Mouse (Mus musculus) activated CD4-positive, CD25-positive, alpha-beta regulatory T cell (primary cell): ENCODE results near the gene Gm10715. TPM values are rescaled to one million over a fixed set of nuclear protein-coding genes. Genes with fewer than 3 reads are reported as not detected.

ENCODE experiments used
- polyA plus RNA-seq, 2 experiments: library from polyadenylated mRNA; unstranded; fragments of 100-300 nt; shearing (Covaris generic); gene quantifications; one replicate each; pipeline ENCODE4 v1.2.1; 2017

Gene Gm10715
- not detected for polyA plus RNA-seq

DNA sequence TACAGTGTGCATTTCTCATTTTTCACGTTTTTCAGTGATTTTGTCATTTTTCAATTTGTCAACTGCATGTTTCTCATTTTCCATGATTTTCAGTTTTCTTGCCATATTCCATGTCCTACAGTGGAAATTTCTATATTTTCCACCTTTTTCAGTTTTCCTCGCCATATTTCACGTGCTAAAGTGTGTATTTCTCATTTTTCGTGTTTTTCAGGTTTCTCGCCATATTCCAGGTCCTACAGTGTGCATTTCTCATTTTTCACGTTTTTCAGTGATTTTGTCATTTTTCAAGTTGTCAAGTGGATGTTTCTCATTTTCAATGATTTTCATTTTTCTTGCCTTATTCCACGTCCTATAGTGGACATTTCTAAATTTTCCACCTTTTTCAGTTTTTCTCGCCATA, at the start of gene Gm10715:
Gene Gm10715 (plus strand): TSS at position 301 of the 400 bp plus-strand sequence.

DNA sequence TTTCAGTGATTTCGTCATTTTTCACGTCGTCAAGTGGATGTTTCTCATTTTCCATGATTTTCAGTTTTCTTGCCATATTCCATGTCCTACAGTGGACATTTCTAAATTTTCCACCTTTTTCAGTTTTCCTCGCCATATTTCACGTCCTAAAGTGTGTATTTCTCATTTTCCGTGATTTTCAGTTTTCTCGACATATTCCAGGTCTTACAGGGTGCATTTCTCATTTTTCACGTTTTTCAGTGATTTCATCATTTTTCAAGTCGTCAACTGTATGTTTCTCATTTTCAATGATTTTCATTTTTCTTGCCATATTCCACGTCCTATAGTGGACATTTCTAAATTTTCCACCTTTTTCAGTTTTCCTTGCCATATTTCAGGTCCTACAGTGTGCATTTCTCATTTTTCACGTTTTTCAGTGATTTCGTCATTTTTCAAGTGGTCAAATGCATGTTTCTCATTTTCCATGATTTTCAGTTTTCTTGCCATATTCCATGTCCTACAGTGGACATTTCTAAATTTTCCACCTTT, 36.2 kb upstream of the Gm10715 start, which contains the start of gene Gm10722:
Gene Gm10722 (plus strand): TSS at position 478 of the 528 bp plus-strand sequence.

DNA sequence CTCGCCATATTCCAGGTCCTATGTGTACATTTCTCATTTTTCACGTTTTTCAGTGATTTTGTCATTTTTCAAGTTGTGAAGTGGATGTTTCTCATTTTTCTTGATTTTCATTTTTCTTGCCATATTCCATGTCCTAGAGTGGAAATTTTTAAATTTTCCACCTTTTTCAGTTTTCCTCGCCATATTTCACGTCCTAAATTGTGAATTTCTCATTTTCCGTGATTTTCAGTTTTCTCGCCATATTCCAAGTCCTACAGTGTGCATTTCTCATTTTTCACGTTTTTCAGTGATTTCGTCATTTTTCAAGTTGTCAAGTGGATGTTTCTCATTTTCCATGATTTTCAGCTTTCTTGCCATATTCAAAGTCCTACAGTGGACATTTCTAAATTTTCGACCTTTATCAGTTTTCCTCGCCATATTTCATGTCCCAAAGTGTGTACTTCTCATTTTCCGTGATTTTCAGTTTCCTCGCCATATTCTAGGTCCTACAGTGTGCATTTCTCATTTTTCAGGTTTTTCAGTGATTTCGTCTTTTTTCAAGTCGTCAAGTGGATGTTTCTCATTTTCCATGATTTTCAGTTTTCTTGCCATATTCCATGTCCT, 33.8 kb upstream of the Gm10715 start, which contains the start of gene Gm11168:
Gene Gm11168 (plus strand): TSS at position 553 of the 603 bp plus-strand sequence.

DNA sequence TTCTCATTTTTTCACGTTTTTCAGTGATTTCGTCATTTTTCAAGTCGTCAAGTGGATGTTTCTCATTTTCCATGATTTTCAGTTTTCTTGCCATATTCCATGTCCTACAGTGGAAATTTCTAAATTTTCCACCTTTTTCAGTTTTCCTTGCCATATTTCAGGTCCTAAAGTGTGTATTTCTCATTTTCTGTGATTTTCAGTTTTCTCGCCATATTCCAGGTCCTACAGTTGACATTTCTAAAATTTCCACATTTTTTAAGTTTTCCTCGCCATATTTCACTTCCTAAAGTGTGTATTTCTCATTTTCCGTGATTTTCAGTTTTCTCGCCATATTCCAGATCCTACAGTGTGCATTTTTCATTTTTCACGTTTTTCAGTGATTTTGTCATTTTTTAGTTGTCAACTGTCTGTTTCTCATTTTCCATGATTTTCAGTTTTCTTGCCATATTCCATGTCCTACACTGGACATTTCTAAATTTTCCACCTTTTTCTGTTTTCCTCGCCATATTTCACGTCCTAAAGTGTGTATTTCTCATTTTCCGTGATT, 23.9 kb upstream of the Gm10715 start, which contains the start of gene Gm10721:
Gene Gm10721 (plus strand): TSS at position 408 of the 547 bp plus-strand sequence.

DNA sequence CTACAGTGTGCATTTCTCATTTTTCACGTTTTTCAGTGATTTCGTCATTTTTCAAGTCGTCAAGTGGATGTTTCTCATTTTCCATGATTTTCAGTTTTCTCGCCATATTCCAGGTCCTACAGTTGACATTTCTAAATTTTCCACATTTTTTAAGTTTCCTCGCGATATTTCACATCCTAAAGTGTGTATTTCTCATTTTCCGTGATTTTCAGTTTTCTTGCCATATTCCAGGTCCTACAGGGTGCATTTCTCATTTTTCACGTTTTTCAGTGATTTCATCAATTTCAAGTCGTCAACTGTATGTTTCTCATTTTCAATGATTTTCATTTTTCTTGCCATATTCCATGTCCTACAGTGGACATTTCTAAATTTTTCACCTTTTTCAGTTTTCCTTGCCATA, 21.3 kb upstream of the Gm10715 start, which contains the start of gene Gm10720:
Gene Gm10720 (plus strand): TSS at position 301 of the 400 bp plus-strand sequence.

DNA sequence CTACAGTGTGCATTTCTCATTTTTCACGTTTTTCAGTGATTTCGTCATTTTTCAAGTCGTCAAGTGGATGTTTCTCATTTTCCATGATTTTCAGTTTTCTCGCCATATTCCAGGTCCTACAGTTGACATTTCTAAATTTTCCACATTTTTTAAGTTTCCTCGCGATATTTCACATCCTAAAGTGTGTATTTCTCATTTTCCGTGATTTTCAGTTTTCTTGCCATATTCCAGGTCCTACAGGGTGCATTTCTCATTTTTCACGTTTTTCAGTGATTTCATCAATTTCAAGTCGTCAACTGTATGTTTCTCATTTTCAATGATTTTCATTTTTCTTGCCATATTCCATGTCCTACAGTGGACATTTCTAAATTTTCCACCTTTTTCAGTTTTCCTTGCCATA, 19.6 kb upstream of the Gm10715 start, which contains the start of gene Gm10719:
Gene Gm10719 (plus strand): TSS at position 301 of the 400 bp plus-strand sequence.

DNA sequence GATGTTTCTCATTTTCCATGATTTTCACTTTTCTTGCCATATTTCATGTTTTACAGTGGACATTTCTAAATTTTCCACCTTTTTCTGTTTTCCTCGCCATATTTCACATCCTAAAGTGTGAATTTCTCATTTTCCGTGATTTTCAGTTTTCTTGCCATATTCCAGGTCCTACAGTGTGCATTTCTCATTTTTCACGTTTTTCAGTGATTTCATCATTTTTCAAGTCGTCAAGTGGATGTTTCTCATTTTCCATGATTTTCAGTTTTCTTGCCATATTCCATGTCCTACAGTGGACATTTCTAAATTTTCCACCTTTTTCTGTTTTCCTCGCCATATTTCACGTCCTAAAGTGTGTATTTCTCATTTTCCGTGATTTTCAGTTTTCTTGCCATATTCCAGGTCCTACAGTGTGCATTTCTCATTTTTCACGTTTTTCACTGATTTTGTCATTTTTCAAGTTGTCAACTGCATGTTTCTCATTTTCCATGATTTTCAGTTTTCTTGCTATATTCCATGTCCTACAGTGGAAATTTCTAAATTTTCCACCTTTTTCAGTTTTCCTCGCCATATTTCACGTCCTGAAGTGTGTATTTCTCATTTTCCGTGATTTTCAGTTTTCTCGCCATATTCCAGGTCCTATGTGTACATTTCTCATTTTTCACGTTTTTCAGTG, 13.2 kb upstream of the Gm10715 start, which contains the start of gene Gm10718:
Gene Gm10718 (plus strand): TSS at position 236 of the 673 bp plus-strand sequence.

DNA sequence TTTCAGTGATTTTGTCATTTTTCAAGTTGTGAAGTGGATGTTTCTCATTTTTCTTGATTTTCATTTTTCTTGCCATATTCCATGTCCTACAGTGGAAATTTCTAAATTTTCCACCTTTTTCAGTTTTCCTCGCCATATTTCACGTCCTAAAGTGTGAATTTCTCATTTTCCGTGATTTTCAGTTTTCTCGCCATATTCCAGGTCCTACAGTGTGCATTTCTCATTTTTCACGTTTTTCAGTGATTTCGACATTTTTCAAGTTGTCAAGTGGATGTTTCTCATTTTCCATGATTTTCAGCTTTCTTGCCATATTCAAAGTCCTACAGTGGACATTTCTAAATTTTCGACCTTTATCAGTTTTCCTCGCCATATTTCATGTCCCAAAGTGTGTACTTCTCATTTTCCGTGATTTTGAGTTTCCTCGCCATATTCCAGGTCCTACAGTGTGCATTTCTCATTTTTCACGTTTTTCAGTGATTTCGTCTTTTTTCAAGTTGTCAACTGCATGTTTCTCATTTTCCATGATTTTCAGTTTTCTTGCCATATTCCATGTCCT, 11.7 kb upstream of the Gm10715 start, which contains the start of gene Gm10717:
Gene Gm10717 (plus strand): TSS at position 506 of the 556 bp plus-strand sequence.

DNA sequence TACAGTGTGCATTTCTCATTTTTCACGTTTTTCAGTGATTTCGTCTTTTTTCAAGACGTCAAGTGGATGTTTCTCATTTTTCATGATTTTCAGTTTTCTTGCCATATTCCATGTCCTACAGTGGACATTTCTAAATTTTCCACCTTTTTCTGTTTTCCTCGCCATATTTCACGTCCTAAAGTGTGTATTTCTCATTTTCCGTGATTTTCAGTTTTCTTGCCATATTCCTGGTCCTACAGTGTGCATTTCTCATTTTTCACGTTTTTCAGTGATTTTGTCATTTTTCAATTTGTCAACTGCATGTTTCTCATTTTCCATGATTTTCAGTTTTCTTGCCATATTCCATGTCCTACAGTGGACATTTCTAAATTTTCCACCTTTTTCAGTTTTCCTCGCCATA, 2.4 kb upstream of the Gm10715 start, which contains the start of gene Gm17535:
Gene Gm17535 (plus strand): TSS at position 301 of the 400 bp plus-strand sequence.

Other genes starting within 250 kb of the Gm10715 start
- 1 to 10 TPM; 1.4 to 3.3 TPM for gene Gm10722, start 36.0 kb upstream of the Gm10715 start, polyA plus RNA-seq
- gene Gm11168, start 33.5 kb upstream of the Gm10715 start, polyA plus RNA-seq: 1 to 10 TPM; 1.6 to 8.1 TPM
- gene Gm10721, start 23.7 kb upstream of the Gm10715 start, polyA plus RNA-seq: under 1 TPM; 0.61 to 0.81 TPM
- 1 to 10 TPM in 1 of 2 experiments, not detected in 1; 2.2 TPM for gene Gm10720, start 21.2 kb upstream of the Gm10715 start, polyA plus RNA-seq
- gene Gm10719, start 19.5 kb upstream of the Gm10715 start, polyA plus RNA-seq: 1 to 10 TPM; 3.3 to 7.2 TPM
- 1 to 10 TPM in 1 of 2 experiments, under 1 TPM in 1; 0.87 to 6.3 TPM for gene Gm10718, start 13.3 kb upstream of the Gm10715 start, polyA plus RNA-seq
- gene Gm10717, start 11.5 kb upstream of the Gm10715 start, polyA plus RNA-seq: 10 to 100 TPM in 1 of 2 experiments, 1 to 10 TPM in 1; 7.4 to 24.4 TPM
- under 1 TPM; 0.80 to 0.87 TPM for gene Gm17535, start 2.3 kb upstream of the Gm10715 start, polyA plus RNA-seq